Mouse (Mus musculus) cerebellum, postnatal 4 days (tissue): ENCODE measurements at regions not wholly inside any gene's neighbourhood (a gene's known extent, or its start where the extent isn't known, plus 50 kb on each side); places are given as distances from the start of the nearest gene placed in this dataset.

Experiments used
- DNase-seq, 2 experiments: peaks; one replicate each; pipeline ENCODE4 v3.0.0; 2022; ENCODE audit warnings: low spot score in 2 of 2, mixed read lengths in 1 of 2

DNA sequence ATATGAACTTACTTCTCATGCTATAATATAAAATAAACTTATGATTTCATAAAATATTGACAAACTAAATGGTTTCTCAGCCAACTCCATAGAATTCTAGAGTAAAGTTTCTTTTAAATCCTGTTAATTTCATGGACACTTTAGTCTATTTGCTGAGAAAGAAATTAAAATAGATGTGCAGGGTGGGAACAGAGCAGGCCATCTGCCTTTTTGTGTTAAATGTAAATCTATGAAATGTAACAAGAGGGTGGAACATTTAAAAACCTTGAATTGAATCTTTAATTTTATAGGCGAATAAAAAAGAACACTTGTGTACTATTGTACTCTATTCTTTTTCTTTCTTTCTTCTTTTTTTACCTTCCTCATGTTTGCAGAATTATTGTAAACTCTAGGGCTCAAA is 1050.7 kb downstream of the Tbl1xr1 start:
- no peak for DNase-seq

GRCm38 (mm10) chr3:23135551-23135950 is 1059.1 kb downstream of the Tbl1xr1 start:
- no peak for DNase-seq

GRCm38 (mm10) chr3:23138932-23139331 is 1062.5 kb downstream of the Tbl1xr1 start:
- no peak for DNase-seq

DNA sequence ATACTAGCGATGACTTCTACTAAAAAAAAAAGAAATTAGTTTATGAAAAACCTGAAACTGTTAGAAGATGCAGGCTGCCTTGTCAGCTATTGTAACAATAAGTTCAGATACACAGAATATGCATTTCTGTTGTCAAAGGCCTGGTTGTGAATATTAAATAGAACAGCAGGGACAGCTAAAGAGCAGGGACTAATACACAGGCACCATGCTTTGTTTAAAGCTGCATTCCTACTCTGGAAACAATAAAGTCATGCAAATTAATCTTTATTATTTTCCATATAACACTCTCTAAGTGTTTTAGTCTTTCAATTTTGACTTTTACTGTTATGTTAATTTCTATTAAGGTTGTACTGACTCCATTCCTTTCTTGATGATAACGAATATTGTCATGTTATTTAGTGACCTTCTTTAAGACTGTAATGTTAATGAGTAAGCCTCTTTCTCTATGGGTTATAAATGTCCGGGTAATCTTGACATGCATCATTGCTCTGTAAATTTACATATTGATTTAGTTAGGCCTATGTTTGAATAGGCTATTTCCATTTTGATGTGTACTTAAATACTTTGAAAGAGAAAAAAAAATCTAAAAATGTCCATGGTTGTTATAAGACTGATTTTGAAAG is 1088.5 kb downstream of the Tbl1xr1 start:
- no peak for DNase-seq

- no peak for DNase-seq
Measured at GRCm38 (mm10) chr3:23183393-23183792, 1106.9 kb downstream of the Tbl1xr1 start.

DNA sequence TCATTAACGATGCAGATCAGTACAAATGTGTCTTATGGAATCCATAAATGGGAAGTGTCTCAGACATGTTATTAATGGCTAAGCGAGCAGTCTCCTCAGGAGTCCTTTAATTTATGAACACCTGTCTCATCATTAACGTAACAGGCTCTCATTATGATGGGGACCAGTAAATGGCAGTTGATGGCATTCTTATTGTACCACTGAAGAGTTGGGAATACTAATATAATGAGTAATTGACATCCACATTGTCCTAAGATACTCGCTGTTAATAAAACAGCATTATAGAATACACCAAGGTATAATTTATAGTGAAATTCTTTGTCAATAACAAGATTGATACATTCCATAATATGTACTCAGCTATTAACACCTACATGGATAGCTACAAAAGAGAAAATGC is 1112.0 kb downstream of the Tbl1xr1 start:
- no peak for DNase-seq

DNA sequence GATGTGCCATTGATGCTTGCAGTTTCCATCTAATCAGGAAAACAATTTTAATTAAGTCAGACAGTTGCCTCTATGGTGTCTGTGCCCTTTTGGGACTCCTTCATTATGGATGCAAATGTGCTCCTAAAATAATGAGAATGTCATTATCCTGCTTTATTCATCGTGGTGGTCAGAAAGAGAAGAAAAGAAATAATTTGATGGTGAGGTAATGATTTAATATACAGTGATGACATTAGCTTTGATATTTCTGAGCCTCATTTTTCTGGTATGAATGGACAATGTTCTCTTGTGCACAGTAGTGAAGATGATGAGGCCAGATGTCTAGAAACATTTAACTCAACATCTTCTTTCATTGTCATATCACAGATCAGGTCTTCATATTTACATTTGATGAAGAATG is 1123.6 kb downstream of the Tbl1xr1 start:
- DNase-seq: no peak

DNA sequence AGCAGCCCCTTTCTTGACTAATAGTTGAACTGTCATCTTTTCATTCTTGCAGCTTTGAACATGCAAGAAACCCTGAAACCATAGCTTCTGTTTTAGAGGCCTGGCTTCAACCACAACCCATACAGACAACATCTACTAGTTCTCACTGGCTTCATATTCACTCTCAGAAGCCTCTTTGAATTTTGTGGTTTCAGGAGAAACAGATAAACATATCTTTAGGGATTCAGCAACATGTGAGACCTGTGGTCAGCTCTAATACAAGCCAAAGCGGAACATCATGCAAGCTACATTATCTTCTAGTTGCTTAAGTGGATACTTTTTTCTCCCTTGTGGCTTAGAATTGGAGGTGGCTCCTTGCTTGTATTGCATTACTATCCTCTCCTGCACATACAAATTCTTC is 1138.0 kb downstream of the Tbl1xr1 start:
- no peak for DNase-seq

- DNase-seq: no peak
Measured at GRCm38 (mm10) chr3:23216754-23217153, 1140.3 kb downstream of the Tbl1xr1 start.

GRCm38 (mm10) chr3:23248291-23248690 is 1171.8 kb downstream of the Tbl1xr1 start:
- DNase-seq: no peak

DNA sequence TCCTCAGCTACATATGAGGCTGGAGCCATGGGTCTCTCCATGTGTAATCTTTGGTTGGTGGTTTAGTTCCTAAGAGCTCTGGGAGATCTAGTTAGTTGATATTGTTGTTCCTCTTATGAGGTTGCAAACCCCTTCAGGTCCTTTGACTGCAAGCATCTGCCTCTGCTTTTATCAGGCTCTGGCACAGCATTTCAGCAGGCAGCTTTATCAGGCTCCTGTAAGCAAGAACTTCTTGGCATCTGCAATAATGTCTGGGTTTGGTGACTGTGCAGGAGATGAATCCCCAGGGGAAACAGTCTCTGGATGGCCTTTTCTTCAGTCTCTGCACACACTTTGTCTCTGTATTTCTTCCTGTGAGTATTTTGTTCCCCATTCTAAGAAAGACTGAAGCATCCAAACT is 1175.7 kb downstream of the Tbl1xr1 start:
- no peak for DNase-seq

DNA sequence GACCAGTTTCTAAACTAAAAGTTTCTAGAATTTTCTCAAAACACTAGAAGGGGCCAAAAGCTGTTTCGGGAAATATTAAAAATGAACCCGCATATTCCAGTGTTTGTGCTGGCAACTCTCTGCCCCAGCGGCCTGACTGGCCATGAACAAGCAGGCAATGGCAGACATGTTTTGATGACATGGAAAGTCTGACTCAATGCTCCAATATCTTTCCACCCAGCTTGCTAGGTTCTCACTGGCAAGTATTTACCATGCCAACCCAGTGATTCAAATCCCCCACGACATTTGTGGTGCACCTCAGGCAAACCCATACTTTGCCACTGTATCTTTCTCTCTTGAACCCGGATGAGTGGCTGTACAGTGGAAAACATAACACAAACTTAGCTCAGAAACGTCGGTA is 1222.4 kb downstream of the Tbl1xr1 start:
- no peak for DNase-seq

DNA sequence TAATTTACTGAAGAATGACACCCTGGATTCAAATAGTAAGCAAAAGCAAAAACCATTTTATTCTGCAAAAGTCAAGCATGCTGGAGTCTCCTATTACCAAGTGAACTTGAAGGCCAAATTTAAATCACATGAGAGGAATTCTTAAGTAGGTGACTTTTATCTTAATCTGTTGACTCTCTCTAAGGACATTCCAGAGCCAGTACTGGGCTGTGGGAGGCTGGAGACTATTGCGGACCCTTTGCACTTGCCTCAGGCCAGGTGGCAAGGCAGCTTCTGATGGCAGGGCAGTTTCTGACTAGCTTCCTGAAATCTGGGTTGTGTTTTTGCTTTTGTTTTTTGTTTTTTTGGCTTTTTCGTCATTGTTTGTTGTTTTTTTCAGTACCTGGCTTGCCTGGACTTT is 1257.8 kb downstream of the Tbl1xr1 start:
- DNase-seq: no peak

- no peak for DNase-seq
Measured at GRCm38 (mm10) chr3:23334958-23335357, 1258.5 kb downstream of the Tbl1xr1 start.

GRCm38 (mm10) chr3:23374341-23374740 is 1297.9 kb downstream of the Tbl1xr1 start:
- DNase-seq: no peak

GRCm38 (mm10) chr3:23404877-23405276 is 1328.4 kb downstream of the Tbl1xr1 start:
- DNase-seq: no peak

GRCm38 (mm10) chr3:23409431-23409830 is 1333.0 kb downstream of the Tbl1xr1 start:
- DNase-seq: no peak

DNA sequence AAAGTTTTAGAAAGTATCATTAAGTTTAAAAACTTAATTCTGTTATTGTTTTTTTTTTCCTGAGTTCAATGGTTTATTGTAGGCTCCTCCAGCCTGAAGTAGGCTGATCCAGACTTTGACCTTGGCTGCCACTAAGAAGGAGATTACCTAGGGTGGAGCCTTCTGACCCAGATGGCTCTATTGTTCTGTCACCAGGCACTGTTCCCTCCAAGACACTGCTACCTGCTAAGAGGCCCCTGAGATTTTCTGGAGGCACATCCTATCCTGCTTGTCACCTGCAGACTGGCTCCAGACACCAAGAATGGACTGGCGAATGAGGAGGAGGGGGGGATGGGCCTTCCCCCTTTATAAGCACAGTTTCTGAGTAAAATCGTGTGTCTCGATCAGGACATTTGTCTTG is 1350.5 kb downstream of the Tbl1xr1 start:
- no peak for DNase-seq

- no peak for DNase-seq
Measured at GRCm38 (mm10) chr3:23435016-23435415, 1358.6 kb downstream of the Tbl1xr1 start.

DNA sequence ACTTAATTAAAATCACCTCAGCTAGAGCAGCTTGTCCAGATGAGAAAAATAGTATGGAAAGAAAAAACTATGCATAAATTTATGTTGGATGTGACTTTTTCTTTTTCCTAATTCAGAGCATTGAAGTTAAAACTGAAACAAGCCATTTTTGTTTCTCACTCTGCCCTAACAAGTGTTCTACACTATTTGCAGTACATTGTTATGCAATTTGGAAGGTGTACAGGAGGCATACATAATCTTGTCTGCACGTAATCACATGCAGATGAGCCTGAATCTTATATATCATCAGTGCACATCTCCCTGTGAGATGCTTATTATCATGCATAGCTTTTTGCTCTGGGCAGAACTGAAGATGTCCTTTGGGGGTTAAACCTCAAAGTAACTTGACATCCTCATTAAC is 1381.3 kb downstream of the Tbl1xr1 start:
- DNase-seq: no peak

GRCm38 (mm10) chr3:23499889-23500288 is 1423.4 kb downstream of the Tbl1xr1 start:
- DNase-seq: no peak

DNA sequence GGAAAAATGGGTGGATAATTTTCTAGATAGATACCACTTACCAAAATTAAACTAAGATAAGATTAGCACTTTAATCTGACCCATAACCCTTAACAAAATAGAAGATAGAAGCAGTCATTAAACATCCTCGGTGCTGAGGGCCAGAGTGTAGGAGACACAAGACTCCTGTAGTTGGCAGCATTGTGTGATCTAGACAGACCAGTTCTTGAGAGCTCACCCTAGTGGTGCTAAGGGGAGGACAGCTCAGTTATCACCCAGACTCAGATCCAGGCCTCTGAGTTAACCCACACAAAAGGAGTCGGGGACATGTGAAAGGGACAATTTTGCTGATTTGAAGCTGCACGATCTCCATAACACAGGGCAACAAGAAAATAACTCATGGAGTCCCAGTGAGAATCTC is 1471.1 kb downstream of the Tbl1xr1 start:
- DNase-seq: no peak

DNA sequence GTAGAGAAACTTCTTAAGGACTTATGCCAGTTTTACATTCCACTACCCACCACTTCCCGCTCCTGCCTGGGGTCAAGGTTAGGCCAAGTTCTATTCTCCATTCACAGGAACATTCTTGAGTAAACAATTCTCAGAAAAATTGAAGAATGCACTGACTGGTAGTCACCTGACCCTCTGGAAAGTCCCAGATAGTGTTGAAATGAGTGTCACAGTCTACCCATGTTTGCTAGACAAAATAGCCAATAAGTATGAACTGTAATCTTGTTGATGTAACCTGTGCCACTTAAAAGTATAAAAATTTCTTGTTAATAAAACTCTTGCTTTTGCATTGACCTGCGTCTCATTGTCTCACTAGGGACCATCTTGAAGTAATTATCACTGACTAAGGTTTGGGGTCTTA is 1487.9 kb downstream of the Tbl1xr1 start:
- DNase-seq: no peak

DNA sequence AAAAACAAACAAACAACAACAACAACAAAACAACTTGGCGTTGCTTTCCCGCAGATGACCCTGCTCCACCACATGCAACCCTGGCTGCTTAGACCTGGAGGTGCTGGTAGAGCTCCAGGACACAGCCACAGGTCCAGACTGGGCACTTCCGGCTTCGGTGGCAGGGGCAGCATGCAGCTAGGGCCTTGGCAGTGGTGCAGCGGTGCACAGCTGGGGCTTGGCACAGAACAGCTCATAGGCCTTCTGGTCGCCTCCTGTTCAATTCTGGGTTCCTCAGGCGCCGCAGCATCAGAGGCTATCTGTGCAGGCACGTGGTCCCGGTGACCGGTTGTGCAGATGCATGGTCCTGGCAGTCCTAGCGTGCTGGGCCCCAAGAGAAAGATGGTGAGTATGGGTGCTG is 1492.4 kb downstream of the Tbl1xr1 start:
- peak in 1 of 2 experiments; percentile 11 for DNase-seq
